Mouse (Mus musculus) myocyte (in vitro differentiated cells): ENCODE data around the gene Gm49661. TPM values are rescaled to one million over a fixed set of nuclear protein-coding genes. Genes with fewer than 3 reads are reported as not detected.

ENCODE experiments used
- H3K27me3 ChIP-seq: one replicate; pipeline ENCODE4 v1.6.1; 2011; ENCODE audit not compliant: control insufficient read depth, insufficient read depth, insufficient read length
- H3K36me3 ChIP-seq: one replicate; pipeline ENCODE4 v1.6.1; 2011; ENCODE audit not compliant: control insufficient read depth, insufficient read depth
- H3K4me2 ChIP-seq: one replicate; pipeline ENCODE4 v1.6.1; 2011; ENCODE audit warnings: low read depth, control low read depth
- H3K4me3 ChIP-seq: one replicate; pipeline ENCODE4 v1.5.1; 2011; ENCODE audit warnings: mild to moderate bottlenecking, control low read depth, moderate library complexity
- H3K79me2 ChIP-seq: one replicate; pipeline ENCODE4 v1.6.1; 2011; ENCODE audit not compliant: control insufficient read depth, insufficient read depth
- H3ac ChIP-seq: one replicate; pipeline ENCODE4 v1.6.1; 2011; ENCODE audit not compliant: control insufficient read depth, insufficient read length
- CEBPB ChIP-seq: IDR thresholded peaks from 2 replicates; pipeline ENCODE4 v1.6.1; 2011; ENCODE audit warnings: mild to moderate bottlenecking, moderate library complexity; ENCODE audit not compliant: poor library complexity, insufficient read depth, severe bottlenecking
- E2F4 ChIP-seq: IDR thresholded peaks from one replicate; pipeline ENCODE4 v1.6.1; 2011; ENCODE audit warnings: mild to moderate bottlenecking, control low read depth, moderate library complexity; ENCODE audit not compliant: insufficient read depth
- MAX ChIP-seq: IDR thresholded peaks from one replicate; pipeline ENCODE4 v1.6.1; 2011; ENCODE audit warnings: low read depth, mild to moderate bottlenecking, control low read depth
- MYOD1 ChIP-seq, 3 experiments: IDR thresholded peaks; one replicate each; pipeline ENCODE4 v1.6.1; 2011; ENCODE audit warnings: control low read depth in 2 of 3, low read depth in 2 of 3, mild to moderate bottlenecking in 2 of 3, moderate library complexity in 1 of 3; ENCODE audit not compliant: insufficient read length in 2 of 3, control insufficient read depth in 1 of 3
- MYOG ChIP-seq, 3 experiments: IDR thresholded peaks; one replicate each; pipeline ENCODE4 v1.6.1; 2011; ENCODE audit warnings: control low read depth in 2 of 3, low read depth in 2 of 3, mild to moderate bottlenecking in 2 of 3; ENCODE audit not compliant: insufficient read length in 2 of 3, control insufficient read depth in 1 of 3, insufficient read depth in 1 of 3
- POLR2A ChIP-seq: IDR thresholded peaks from one replicate; pipeline ENCODE4 v1.6.1; 2011; ENCODE audit warnings: low read depth, mild to moderate bottlenecking, control low read depth, moderate library complexity; ENCODE audit not compliant: insufficient read length
- POLR2AphosphoS2 ChIP-seq: IDR thresholded peaks from one replicate; pipeline ENCODE4 v1.6.1; 2011; ENCODE audit warnings: low read depth, control low read depth; ENCODE audit not compliant: insufficient read length
- REST ChIP-seq: IDR thresholded peaks from one replicate; pipeline ENCODE4 v1.6.1; 2011; ENCODE audit warnings: mild to moderate bottlenecking, control low read depth, moderate library complexity; ENCODE audit not compliant: insufficient read depth, insufficient read length
- SRF ChIP-seq: IDR thresholded peaks from one replicate; pipeline ENCODE4 v1.6.1; 2011; ENCODE audit warnings: low read depth; ENCODE audit not compliant: control insufficient read depth, insufficient read length
- TCF12 ChIP-seq: IDR thresholded peaks from one replicate; pipeline ENCODE4 v1.6.1; 2011; ENCODE audit warnings: mild to moderate bottlenecking, control low read depth; ENCODE audit not compliant: poor library complexity, insufficient read depth, severe bottlenecking
- TCF3 ChIP-seq: IDR thresholded peaks from one replicate; pipeline ENCODE4 v1.6.1; 2011; ENCODE audit warnings: low read depth, control low read depth; ENCODE audit not compliant: insufficient read length
- USF1 ChIP-seq: IDR thresholded peaks from one replicate; pipeline ENCODE4 v1.6.1; 2011; ENCODE audit warnings: low read depth, mild to moderate bottlenecking, control low read depth, moderate library complexity
- polyA plus RNA-seq: library from polyadenylated mRNA; unstranded; fragments of >200 nt; fragmentation: generic; extraction: Trizol; gene quantifications from one replicate; pipeline ENCODE4 v1.2.1, GENCODE M21; 2012; ENCODE audit warnings: missing spikeins

Gm49661 gene
- polyA plus RNA-seq, 1 experiment = not detected

DNA sequence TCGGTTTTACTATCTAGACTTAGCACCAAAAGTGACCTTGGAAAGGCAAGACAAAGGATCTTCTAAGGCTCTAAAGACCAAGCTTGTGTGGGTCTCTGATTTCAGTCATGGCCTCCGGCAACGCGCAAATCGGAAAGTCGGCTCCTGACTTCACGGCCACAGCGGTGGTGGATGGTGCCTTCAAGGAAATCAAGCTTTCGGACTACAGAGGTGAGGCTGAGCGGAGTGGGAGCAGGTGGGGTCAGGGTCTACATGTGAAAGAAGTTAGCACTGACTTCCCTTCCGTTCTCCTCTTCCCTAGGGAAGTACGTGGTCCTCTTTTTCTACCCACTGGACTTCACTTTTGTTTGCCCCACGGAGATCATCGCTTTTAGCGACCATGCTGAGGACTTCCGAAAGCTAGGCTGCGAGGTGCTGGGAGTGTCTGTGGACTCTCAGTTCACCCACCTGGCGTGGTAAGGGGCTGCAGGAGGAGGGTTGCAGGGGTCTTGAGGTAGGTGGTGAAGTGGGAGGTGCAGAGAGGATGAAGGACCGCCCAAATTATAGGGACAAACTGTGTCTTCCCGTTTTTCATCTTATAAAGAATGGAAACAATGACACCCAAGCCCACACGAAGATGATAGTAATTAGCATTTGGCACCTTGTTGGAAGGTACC, 1.0 kb upstream of the Gm49661 start:
- Histone ChIP-seq H3K4me2 (peak overlapping the region; percentile 71), H3K36me3 (peaks cover 7% of the 10 kb centered on the region), H3ac (peak overlapping the region; percentile 79), H3K79me2 (peaks cover 14% of the 10 kb centered on the region), H3K27me3 (no peaks in the 10 kb centered on the region), H3K4me3 (peak overlapping the region; percentile 99)
- TF ChIP-seq POLR2AphosphoS2 = no peak
- no peak for TF ChIP-seq E2F4
- TF ChIP-seq POLR2A = no peak
- TF ChIP-seq TCF3 = no peak

DNA sequence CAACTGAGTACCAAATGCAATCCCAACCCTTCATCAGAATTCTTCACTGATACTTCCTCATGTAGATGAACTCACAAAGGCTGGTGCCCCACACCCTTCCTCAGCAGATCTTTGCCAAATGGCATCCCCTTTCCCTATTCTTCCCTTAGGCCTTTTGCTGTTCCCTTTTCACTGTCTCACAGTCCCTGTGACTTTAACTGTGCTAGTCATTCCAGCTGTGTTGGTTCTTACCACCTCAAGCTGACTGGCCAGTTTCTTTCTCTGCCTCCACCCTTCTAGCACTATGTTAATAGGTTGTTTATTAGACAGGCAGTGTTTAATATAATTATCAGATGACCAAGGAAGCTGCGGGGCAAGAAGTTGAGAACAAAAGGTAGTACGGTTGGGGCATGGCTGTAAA, 583 bp downstream of the Gm49661 start:
- peak overlapping the region; percentile 99 for H3K4me3 ChIP-seq
- peaks cover 7% of the 10 kb centered on the region for H3K36me3 ChIP-seq
- peaks cover 14% of the 10 kb centered on the region for H3K79me2 ChIP-seq
- H3ac ChIP-seq = peak overlapping the region; percentile 79
- H3K4me2 ChIP-seq = peak overlapping the region; percentile 71
- TF ChIP-seq USF1 = no peak
- TF ChIP-seq POLR2A = no peak
- no peak for TF ChIP-seq E2F4
- no peak for TF ChIP-seq MAX
- TF ChIP-seq REST = no peak
- no peak for TF ChIP-seq CEBPB
- TF ChIP-seq TCF12 = no peak
- no peak for TF ChIP-seq SRF
- no peak for TF ChIP-seq TCF3
- no peak for TF ChIP-seq MYOG (IDR thresholded peaks at IDR 0.05; ENCODE audit: control insufficient read depth in 1 of 3, insufficient read depth in 1 of 3, insufficient read length in 2 of 3, low read depth in 2 of 3)
- TF ChIP-seq POLR2AphosphoS2 = no peak
- no peak for TF ChIP-seq MYOD1 (IDR thresholded peaks at IDR 0.05; ENCODE audit: control insufficient read depth in 1 of 3, insufficient read length in 2 of 3, low read depth in 2 of 3)
- H3K27me3 ChIP-seq = no peaks in the 10 kb centered on the region

DNA sequence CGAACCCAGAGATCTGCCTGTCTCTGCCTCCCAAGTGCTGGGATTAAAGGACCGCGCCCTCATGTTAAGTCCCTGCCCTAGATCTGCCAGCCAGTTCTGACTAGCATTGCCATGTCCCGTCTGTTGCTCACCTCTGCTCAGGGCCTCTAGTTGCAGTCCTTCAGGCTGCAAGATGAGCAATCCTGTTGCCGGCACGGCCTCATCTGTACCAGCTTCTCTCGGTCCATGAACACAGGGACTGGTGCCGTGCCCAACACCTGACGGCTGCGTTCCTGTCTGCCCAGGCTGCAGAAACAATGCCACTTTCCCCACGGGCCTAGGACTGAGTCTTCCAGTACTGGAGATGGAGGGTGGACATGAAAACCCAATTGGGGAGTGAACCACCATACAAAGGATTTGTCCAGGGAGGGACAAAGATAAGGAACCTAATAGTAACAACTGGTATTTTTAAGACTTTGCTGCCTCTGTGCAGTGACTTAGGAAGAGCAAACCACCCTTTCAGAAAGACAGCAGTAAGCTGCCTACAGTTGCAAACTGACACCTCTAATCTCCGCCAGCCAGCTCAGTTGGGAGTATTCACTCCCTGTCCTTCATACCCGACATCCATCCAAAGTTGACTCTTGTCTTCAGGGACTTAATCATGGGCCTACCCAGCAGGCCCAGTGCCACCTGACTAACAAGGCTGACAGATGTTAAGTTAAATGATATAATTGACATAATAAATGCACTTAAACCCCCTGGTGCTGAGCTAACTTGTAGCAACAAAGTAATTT, 1.5 kb downstream of the Gm49661 start:
- Histone ChIP-seq H3K4me2 (peak overlapping the region; percentile 71), H3K27me3 (no peaks in the 10 kb centered on the region), H3K79me2 (peaks cover 14% of the 10 kb centered on the region), H3ac (no peak overlapping the region), H3K4me3 (peak overlapping the region; percentile 99), H3K36me3 (peaks cover 3% of the 10 kb centered on the region)
- TF ChIP-seq TCF12 (no peak), MYOD1 (IDR thresholded peaks at IDR 0.05; ENCODE audit: control insufficient read depth in 1 of 3, insufficient read length in 2 of 3, low read depth in 2 of 3) (no peak), MAX (no peak), REST (no peak), POLR2AphosphoS2 (no peak), E2F4 (no peak), SRF (no peak), CEBPB (no peak), MYOG (IDR thresholded peaks at IDR 0.05; ENCODE audit: control insufficient read depth in 1 of 3, insufficient read depth in 1 of 3, insufficient read length in 2 of 3, low read depth in 2 of 3) (no peak), TCF3 (no peak), POLR2A (no peak), USF1 (no peak)

DNA sequence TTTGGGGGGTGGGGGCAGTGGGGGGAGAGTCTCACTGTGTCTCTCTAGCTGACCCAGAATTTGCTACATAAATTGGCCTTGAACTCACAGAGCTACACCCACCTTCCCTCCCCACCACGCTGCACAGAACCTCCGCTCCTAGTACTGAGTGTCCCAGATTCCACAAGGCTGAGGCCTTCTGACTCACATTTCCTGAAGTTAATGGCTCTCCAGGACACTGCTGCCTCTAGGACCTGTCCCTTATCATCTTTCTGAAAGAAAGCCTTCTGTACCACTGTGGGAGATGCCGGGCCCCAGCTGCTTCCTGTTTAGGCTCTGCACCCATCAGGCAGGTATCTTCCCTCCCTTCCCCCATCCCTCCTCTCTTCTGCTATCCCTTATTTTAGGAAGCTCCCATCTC, 2.6 kb downstream of the Gm49661 start:
- peaks cover 14% of the 10 kb centered on the region for H3K79me2 ChIP-seq
- H3K4me2 ChIP-seq = peak overlapping the region; percentile 68
- H3K4me3 ChIP-seq = no peak overlapping the region
- H3ac ChIP-seq = no peak overlapping the region
- H3K36me3 ChIP-seq = no peaks in the 10 kb centered on the region
- TF ChIP-seq TCF12 (no peak), POLR2AphosphoS2 (no peak), CEBPB (no peak), USF1 (no peak), REST (no peak), MYOG (IDR thresholded peaks at IDR 0.05; ENCODE audit: control insufficient read depth in 1 of 3, insufficient read depth in 1 of 3, insufficient read length in 2 of 3, low read depth in 2 of 3) (no peak), TCF3 (no peak), E2F4 (no peak), MYOD1 (IDR thresholded peaks at IDR 0.05; ENCODE audit: control insufficient read depth in 1 of 3, insufficient read length in 2 of 3, low read depth in 2 of 3) (no peak)
- H3K27me3 ChIP-seq = no peaks in the 10 kb centered on the region
